Mouse (Mus musculus) intestine, postnatal 0 days (tissue): ENCODE results near the gene Paxx. TPM values are rescaled to one million over a fixed set of nuclear protein-coding genes. Genes with fewer than 3 reads are reported as not detected.
A peak's percentile ranks its signal among the peaks of the same experiment; 100 is the strongest.

ENCODE experiments used
- ATAC-seq: fragments of 200-750 bp; cut with Nextera tagmentation; 2 replicates; pipeline ENCODE4 v1.8.0; 2017; ENCODE audit warnings: mild to moderate bottlenecking, moderate TSS enrichment, moderate library complexity
- H3K27ac ChIP-seq: fragments of 300-500 bp; sonication (generic); 2 replicates; pipeline ENCODE4 v1.5.1; 2014; ENCODE audit warnings: mild to moderate bottlenecking, low read depth, low read length, moderate library complexity
- H3K27me3 ChIP-seq: fragments of 300-500 bp; sonication (generic); replicated peaks from 2 replicates; pipeline ENCODE4 v1.6.1; 2014; ENCODE audit warnings: low read length, mixed read lengths; ENCODE audit not compliant: control insufficient read depth, insufficient read depth
- H3K36me3 ChIP-seq: fragments of 300-500 bp; sonication (generic); 2 replicates; pipeline ENCODE4 v1.6.1; 2014; ENCODE audit warnings: mild to moderate bottlenecking, moderate library complexity; ENCODE audit not compliant: control insufficient read depth, insufficient read depth
- H3K4me1 ChIP-seq: fragments of 300-500 bp; sonication (generic); replicated peaks from 2 replicates; pipeline ENCODE4 v1.6.1; 2014; ENCODE audit warnings: antibody characterized with exemption, low read length, mixed read lengths; ENCODE audit not compliant: control insufficient read depth, insufficient read depth
- H3K4me2 ChIP-seq: fragments of 300-500 bp; sonication (generic); replicated peaks from 2 replicates; pipeline ENCODE4 v1.6.1; 2014; ENCODE audit warnings: low read depth, mild to moderate bottlenecking, moderate library complexity
- H3K4me3 ChIP-seq: fragments of 300-500 bp; sonication (generic); 2 replicates; pipeline ENCODE4 v1.5.1; 2014; ENCODE audit warnings: low read depth, low read length
- H3K9ac ChIP-seq: fragments of 300-500 bp; sonication (generic); 2 replicates; pipeline ENCODE4 v1.6.1; 2014; ENCODE audit warnings: mild to moderate bottlenecking, low read depth, low read length
- H3K9me3 ChIP-seq: fragments of 300-500 bp; sonication (generic); 2 replicates; pipeline ENCODE4 v1.6.1; 2016; ENCODE audit warnings: mixed run types; ENCODE audit not compliant: control insufficient read depth
- CTCF ChIP-seq: sonication (generic); IDR thresholded peaks from 2 replicates; pipeline ENCODE4 v1.5.1; 2016; ENCODE audit warnings: low read depth, mild to moderate bottlenecking, control low read depth, antibody characterized with exemption, moderate library complexity
- WGBS: fragments of 180-500 bp; shearing (Covaris S2); extraction: QIAGEN DNeasy Blood & Tissue Kit; methylation state at CpG from one replicate; pipeline ENCODE4 v1.1.7; 2014; 5-methylcytosine and 5-hydroxymethylcytosine counted together
- polyA plus RNA-seq: library from polyadenylated mRNA; unstranded; fragments of >200 nt; fragmentation: Nextera tagmentation; extraction: Ambion mirVana; gene quantifications from 2 replicates; pipeline ENCODE4 v1.2.1, GENCODE M21; 2015

Gene Paxx
- polyA plus RNA-seq, 1 experiment from 2014 or later, result 41.2 TPM

GRCm38 (mm10) chr2:25502726-25503125 is 41.8 kb upstream of the Paxx start:
- H3K27me3 ChIP-seq, result no peaks in the 10 kb centered on the region
- peaks cover 13% of the 10 kb centered on the region; the same call in 1 of the 2 replicates for H3K4me1 ChIP-seq
- H3K4me3 ChIP-seq, result no peak overlapping the region
- H3K4me2 ChIP-seq, result peak overlapping the region; percentile 74; the same call in 1 of the 2 replicates
- TF ChIP-seq CTCF, result no peak
- H3K9me3 ChIP-seq, result no peaks in the 10 kb centered on the region
- 46% methylated on average over 3 of the region's 3 CpGs for WGBS
- peak; percentile 39; the same call in 1 of the 2 replicates for ATAC-seq
- no peak overlapping the region for H3K9ac ChIP-seq
- H3K27ac ChIP-seq, result 0 out of 2 replicates have a peak overlapping the region, but pooled peaks have one; percentile 41
- H3K36me3 ChIP-seq, result peaks cover 27% of the 10 kb centered on the region

DNA sequence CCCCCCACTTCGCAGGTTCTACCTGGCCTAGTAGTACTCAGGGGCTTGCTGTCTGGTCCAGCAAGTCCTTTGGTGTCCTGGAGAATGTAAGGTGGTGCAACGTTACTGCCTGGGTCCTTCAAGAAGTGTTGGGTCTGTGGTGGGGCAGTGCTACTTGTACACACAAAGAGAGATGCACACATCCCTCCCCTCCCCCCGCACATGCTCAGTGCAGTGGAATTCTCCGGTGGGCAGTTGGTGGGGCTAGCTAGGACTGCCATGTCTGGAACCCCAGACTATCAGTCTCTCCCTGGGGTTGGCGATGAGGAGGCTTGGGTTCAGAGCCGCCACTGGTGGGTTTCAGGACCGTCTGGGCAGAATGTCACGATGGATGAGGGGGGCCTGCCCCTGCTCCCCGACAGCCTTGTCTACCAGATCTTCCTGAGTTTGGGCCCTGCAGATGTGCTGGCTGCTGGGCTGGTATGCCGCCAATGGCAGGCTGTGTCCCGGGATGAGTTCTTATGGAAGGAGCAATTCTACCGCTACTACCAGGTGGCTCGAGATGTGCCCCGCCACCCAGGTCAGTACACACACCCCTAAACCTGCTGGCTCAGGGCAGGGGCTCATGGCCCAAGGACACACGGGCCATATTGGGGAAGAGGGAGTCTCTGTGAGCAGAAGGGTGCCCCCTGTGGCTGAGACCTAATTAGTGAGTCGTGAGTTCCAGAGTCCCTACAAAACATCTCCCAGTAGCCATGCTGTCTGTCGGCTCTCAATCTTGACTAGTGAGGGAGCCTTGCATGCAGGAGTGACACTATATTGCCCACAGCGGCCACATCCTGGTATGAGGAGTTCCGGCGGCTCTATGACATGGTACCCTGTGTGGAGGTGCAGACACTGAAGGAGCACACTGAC is 40.9 kb upstream of the Paxx start, which contains the start of gene C8g:
C8g (minus strand) TSS at position 127 of the 894 bp plus-strand sequence.
- peak within 1 kb of the TSS; percentile 74 for H3K4me2 ChIP-seq
- H3K27me3 ChIP-seq, result no peaks in the 10 kb centered on the region
- peak within 1 kb of the TSS; percentile 66 for H3K4me3 ChIP-seq
- peak within 1 kb of the TSS; percentile 73 for H3K27ac ChIP-seq
- peaks cover 13% of the 10 kb centered on the region; the same call in 1 of the 2 replicates for H3K4me1 ChIP-seq
- no peak for ATAC-seq
- 69% methylated on average over 20 of the region's 20 CpGs for WGBS
- H3K36me3 ChIP-seq, result peaks cover 27% of the 10 kb centered on the region
- peak; percentile 36 for TF ChIP-seq CTCF
- H3K9ac ChIP-seq, result peak within 1 kb of the TSS; percentile 88
- no peaks in the 10 kb centered on the region for H3K9me3 ChIP-seq

DNA sequence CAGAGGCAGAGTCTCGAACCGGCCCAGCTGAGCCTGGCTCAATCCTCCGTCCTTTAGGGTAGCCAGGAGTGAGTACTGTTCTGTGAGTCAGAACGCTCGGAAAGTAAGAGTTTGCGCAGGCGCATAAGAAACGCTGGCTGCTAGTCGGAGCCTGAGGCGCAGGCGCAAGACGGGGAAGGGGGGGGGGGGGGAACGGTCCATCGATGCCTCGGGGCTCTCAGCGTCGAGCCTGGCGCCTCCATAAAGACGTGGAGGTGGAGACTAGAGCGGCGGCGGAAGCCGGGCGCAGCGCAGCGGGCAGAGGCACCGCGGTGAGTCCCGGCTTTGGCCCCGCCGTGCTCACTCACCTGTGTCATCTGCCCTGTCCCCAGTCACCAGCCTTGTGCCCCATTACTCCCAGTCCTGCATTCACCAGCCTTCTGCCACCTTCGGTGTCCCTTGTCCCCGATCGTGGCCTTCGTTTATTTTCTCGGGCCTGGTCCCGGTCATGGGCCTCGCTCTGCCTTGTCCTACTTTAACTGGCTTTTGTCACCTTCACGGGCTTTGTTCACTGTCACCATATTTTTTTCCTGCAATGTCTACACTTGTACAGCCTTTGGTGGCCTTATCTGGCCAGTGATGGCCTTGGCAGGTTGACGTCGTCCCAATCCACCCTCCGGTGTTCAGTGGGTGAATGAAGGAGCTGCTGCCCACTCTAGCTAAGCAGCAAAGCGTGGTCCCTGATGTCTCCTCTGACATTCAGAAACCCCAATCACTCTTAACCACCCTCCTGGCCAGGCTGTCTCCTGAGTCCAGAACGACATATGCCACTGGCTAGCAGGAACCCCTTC is 39.9 kb upstream of the Paxx start, which contains the start of gene Fbxw5:
Fbxw5 (plus strand) TSS at position 175 of the 830 bp plus-strand sequence.
- H3K9ac ChIP-seq, result peak within 1 kb of the TSS; percentile 88
- peak within 1 kb of the TSS; percentile 74 for H3K4me2 ChIP-seq
- H3K27me3 ChIP-seq, result no peaks in the 10 kb centered on the region
- H3K9me3 ChIP-seq, result no peaks in the 10 kb centered on the region
- peaks cover 24% of the 10 kb centered on the region for H3K36me3 ChIP-seq
- peak within 1 kb of the TSS; percentile 73 for H3K27ac ChIP-seq
- under 1% methylated on average over 36 of the region's 44 CpGs for WGBS
- peaks cover 13% of the 10 kb centered on the region; the same call in 1 of the 2 replicates for H3K4me1 ChIP-seq
- TF ChIP-seq CTCF, result no peak
- peak within 1 kb of the TSS; percentile 66 for H3K4me3 ChIP-seq
- peak; percentile 78 for ATAC-seq

GRCm38 (mm10) chr2:25500071-25500575 is 39.2 kb upstream of the Paxx start:
- TF ChIP-seq CTCF, result no peak
- WGBS, result 60% methylated on average over 6 of the region's 6 CpGs
- peak; percentile 26 for ATAC-seq
- H3K36me3 ChIP-seq, result peaks cover 19% of the 10 kb centered on the region
- H3K4me1 ChIP-seq, result peaks cover 13% of the 10 kb centered on the region; the same call in 1 of the 2 replicates
- H3K27ac ChIP-seq, result peak overlapping the region; percentile 61; the same call in 1 of the 2 replicates
- no peaks in the 10 kb centered on the region for H3K9me3 ChIP-seq
- H3K27me3 ChIP-seq, result no peaks in the 10 kb centered on the region
- no peak overlapping the region for H3K9ac ChIP-seq
- peak overlapping the region; percentile 74 for H3K4me2 ChIP-seq
- H3K4me3 ChIP-seq, result peak overlapping the region; percentile 66

- no peaks in the 10 kb centered on the region for H3K9me3 ChIP-seq
- no peak overlapping the region for H3K9ac ChIP-seq
- H3K36me3 ChIP-seq, result peaks cover 6% of the 10 kb centered on the region
- peak; percentile 37 for TF ChIP-seq CTCF
- H3K27me3 ChIP-seq, result no peaks in the 10 kb centered on the region
- no peak overlapping the region; the same call in none of the 2 replicates for H3K27ac ChIP-seq
- no peak for ATAC-seq
- no peak overlapping the region for H3K4me2 ChIP-seq
- H3K4me1 ChIP-seq, result peaks cover 13% of the 10 kb centered on the region; the same call in 1 of the 2 replicates
- 69% methylated on average over 15 of the region's 15 CpGs for WGBS
- no peak overlapping the region for H3K4me3 ChIP-seq
Observed at GRCm38 (mm10) chr2:25498622-25499478, 38.0 kb upstream of the Paxx start.
